Mouse (Mus musculus) gastrocnemius, adult 18-20 months (tissue): ENCODE results near the gene Smarca4. TPM values are rescaled to one million over a fixed set of nuclear protein-coding genes. Genes with fewer than 3 reads are reported as not detected.

Experiments used
- DNase-seq: peaks from one replicate; pipeline ENCODE4 v3.0.0; 2021; ENCODE audit warnings: low spot score
- total RNA-seq, 2 experiments: library from RNA; stranded (reverse); gene quantifications; 2 replicates each; pipeline ENCODE4 v1.2.3; 2021

Smarca4 gene
- total RNA-seq, 2 experiments from 2014 or later, result 38.6 to 42.1 TPM

GRCm38 (mm10) chr9:21600186-21600585 lies 15.8 kb upstream of the Smarca4 start:
- DNase-seq, result no peak

- no peak for DNase-seq
These were observed 14.9 kb upstream of the Smarca4 start for GRCm38 (mm10) chr9:21601073-21601472.

- DNase-seq, result peak; percentile 71
These were observed 14.1 kb upstream of the Smarca4 start for GRCm38 (mm10) chr9:21601722-21602399.

GRCm38 (mm10) chr9:21604119-21604518 lies 11.8 kb upstream of the Smarca4 start:
- DNase-seq, result no peak

GRCm38 (mm10) chr9:21605865-21606264 lies 10.1 kb upstream of the Smarca4 start:
- DNase-seq, result no peak

- DNase-seq, result no peak
These were observed 9.3 kb upstream of the Smarca4 start for GRCm38 (mm10) chr9:21606648-21607047.

- no peak for DNase-seq
These were observed 6.1 kb upstream of the Smarca4 start for GRCm38 (mm10) chr9:21609861-21610260.

- DNase-seq, result no peak
These were observed 929 bp upstream of the Smarca4 start for GRCm38 (mm10) chr9:21614864-21615616.

GRCm38 (mm10) chr9:21616232-21616781 lies 338 bp downstream of the Smarca4 start:
- DNase-seq, result peak; percentile 88

GRCm38 (mm10) chr9:21617066-21617465 lies 1.1 kb downstream of the Smarca4 start:
- DNase-seq, result no peak

GRCm38 (mm10) chr9:21620229-21620628 lies 4.3 kb downstream of the Smarca4 start:
- DNase-seq, result no peak

GRCm38 (mm10) chr9:21622676-21623075 lies 6.7 kb downstream of the Smarca4 start:
- no peak for DNase-seq

- DNase-seq, result no peak
These were observed 9.7 kb downstream of the Smarca4 start for GRCm38 (mm10) chr9:21625342-21626339.

GRCm38 (mm10) chr9:21626571-21626970 lies 10.6 kb downstream of the Smarca4 start:
- no peak for DNase-seq

- no peak for DNase-seq
These were observed 11.3 kb downstream of the Smarca4 start for GRCm38 (mm10) chr9:21627145-21627795.

- peak; percentile 54 for DNase-seq
These were observed 14.7 kb downstream of the Smarca4 start for GRCm38 (mm10) chr9:21630673-21631072.

GRCm38 (mm10) chr9:21633106-21633505 lies 17.1 kb downstream of the Smarca4 start:
- no peak for DNase-seq

GRCm38 (mm10) chr9:21635639-21636038 lies 19.7 kb downstream of the Smarca4 start:
- no peak for DNase-seq

- DNase-seq, result no peak
These were observed 23.1 kb downstream of the Smarca4 start for GRCm38 (mm10) chr9:21639031-21639430.

- DNase-seq, result no peak
These were observed 30.4 kb downstream of the Smarca4 start for GRCm38 (mm10) chr9:21646366-21646765.

- no peak for DNase-seq
These were observed 31.8 kb downstream of the Smarca4 start for GRCm38 (mm10) chr9:21647721-21648120.
